Mouse (Mus musculus): Measurements from ENCODE around the gene Cd40. TPM values are rescaled to one million over a fixed set of nuclear protein-coding genes. Genes with fewer than 3 reads are reported as not detected.

Gene Cd40
- polyA plus RNA-seq, 1 experiment from 2014 or later, result 6.4 TPM

Other genes starting within 250 kb of the Cd40 start
- gene Zswim1, start 232.9 kb upstream of the Cd40 start, polyA plus RNA-seq (2016; fragmentation: Nextera tagmentation; extraction: Ambion mirVana), result 24.7 and 25.3 TPM in 2 replicates
- 0.17 TPM in 1 of 2 replicates, not detected in the other for gene Spata25, start 227.1 kb upstream of the Cd40 start, polyA plus RNA-seq (2016; fragmentation: Nextera tagmentation; extraction: Ambion mirVana)
- gene Ctsa, start 222.8 kb upstream of the Cd40 start, polyA plus RNA-seq (2016; fragmentation: Nextera tagmentation; extraction: Ambion mirVana), result 85.7 and 98.2 TPM in 2 replicates
- 3.8 and 5.4 TPM in 2 replicates for gene Neurl2, start 222.2 kb upstream of the Cd40 start, polyA plus RNA-seq (2016; fragmentation: Nextera tagmentation; extraction: Ambion mirVana)
- 67.9 and 86.2 TPM in 2 replicates for gene Pltp, start 197.9 kb upstream of the Cd40 start, polyA plus RNA-seq (2016; fragmentation: Nextera tagmentation; extraction: Ambion mirVana)
- gene Pcif1, start 176.3 kb upstream of the Cd40 start, polyA plus RNA-seq (2016; fragmentation: Nextera tagmentation; extraction: Ambion mirVana), result 73.8 and 93.8 TPM in 2 replicates
- gene Zfp335, start 143.9 kb upstream of the Cd40 start, polyA plus RNA-seq (2016; fragmentation: Nextera tagmentation; extraction: Ambion mirVana), result 14.1 and 17.1 TPM in 2 replicates
- 0.39 and 0.97 TPM in 2 replicates for gene Mmp9, start 114.8 kb upstream of the Cd40 start, polyA plus RNA-seq (2016; fragmentation: Nextera tagmentation; extraction: Ambion mirVana)
- 0.99 and 2.1 TPM in 2 replicates for gene Slc12a5, start 94.8 kb upstream of the Cd40 start, polyA plus RNA-seq (2016; fragmentation: Nextera tagmentation; extraction: Ambion mirVana)
- gene Ncoa5, start 20.8 kb upstream of the Cd40 start, polyA plus RNA-seq (2016; fragmentation: Nextera tagmentation; extraction: Ambion mirVana), result 95.1 and 109 TPM in 2 replicates
- gene 1700025C18Rik, start 35.1 kb downstream of the Cd40 start, polyA plus RNA-seq (2016; fragmentation: Nextera tagmentation; extraction: Ambion mirVana), result not detected in 2 replicates
- gene Cdh22, start 179.2 kb downstream of the Cd40 start, polyA plus RNA-seq (2016; fragmentation: Nextera tagmentation; extraction: Ambion mirVana), result 3.9 and 7.1 TPM in 2 replicates
- gene Slc35c2, start 232.2 kb downstream of the Cd40 start, polyA plus RNA-seq (2016; fragmentation: Nextera tagmentation; extraction: Ambion mirVana), result 72.8 and 73.0 TPM in 2 replicates

All from midbrain, embryonic 10.5 days (tissue).